Mouse (Mus musculus): ENCODE data around the gene Ppp1r27.

DNA sequence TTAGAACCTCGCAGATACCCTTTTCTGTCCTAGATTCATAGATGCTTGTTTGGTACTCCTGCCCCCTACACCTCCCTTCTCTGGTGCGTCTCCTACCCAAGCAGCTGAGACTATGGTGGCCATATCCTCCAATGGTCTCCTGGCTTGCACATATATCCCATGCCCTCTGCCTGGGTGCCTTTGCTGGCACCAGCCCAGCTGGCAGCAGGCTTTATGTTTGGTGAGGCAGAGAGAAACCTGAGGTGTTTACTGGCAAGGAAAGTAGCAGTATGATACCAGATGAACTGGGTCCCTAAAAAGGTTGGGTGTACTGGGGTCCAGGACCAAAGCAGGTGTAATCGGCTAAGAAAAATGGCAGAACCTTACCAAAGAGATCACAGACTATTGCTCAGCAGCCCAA, 5.0 kb downstream of the Ppp1r27 start:
- TF ChIP-seq CTCF (IDR thresholded peaks at IDR 0.05; ENCODE audit: insufficient read depth, low read depth, low read length) (no peak), POLR2A (IDR thresholded peaks at IDR 0.05; ENCODE audit: insufficient read depth, low read depth, low read length) (no peak)

Data from olfactory bulb, adult 2 months (tissue).